Mouse (Mus musculus) 416B (cell line): ENCODE data around the gene Rptor.

ENCODE experiments used
- DNase-seq: peaks from one replicate; pipeline ENCODE4 v3.0.0; 2011; ENCODE audit warnings: low read depth

Gene Rptor

DNA sequence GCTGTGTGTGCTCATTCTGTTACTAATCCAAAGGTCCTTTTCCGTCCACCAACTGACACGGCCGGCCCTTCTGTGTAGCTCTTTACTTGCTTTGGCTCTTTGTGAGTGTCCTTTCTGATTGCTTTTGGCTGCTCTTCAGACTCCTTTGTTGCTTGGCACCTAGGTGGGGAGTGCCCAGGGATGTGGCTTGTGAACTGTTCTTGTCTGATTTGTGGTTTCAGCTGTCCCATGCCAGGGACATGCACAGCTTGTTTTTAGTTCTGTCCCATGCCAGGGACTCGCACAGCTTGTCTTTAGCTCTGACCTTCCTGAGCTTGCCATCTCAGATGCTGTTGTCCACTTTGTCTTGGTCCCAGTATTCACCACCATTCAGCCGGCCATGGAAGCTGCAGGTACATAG lies 4.8 kb downstream of the Rptor start:
- DNase-seq: no peak

DNA sequence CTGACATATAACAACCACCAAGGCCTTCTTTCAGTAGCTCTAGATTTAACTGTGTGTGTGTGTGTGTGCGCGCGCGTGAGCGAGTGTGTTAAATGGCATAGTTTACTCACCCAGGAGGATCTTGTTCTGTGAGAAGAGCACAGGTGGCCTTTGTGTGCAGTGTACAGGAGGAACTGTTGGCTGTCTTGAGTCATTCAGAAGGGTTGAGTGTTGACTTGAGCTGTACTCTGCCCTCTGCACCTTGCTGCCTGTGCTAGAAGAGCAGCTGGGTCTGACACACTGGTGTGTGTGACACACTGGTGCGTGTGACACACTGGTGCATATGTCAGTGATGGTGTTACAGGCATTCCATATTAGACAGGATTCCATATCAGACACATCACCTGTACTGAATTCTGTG lies 8.8 kb downstream of the Rptor start:
- no peak for DNase-seq

DNA sequence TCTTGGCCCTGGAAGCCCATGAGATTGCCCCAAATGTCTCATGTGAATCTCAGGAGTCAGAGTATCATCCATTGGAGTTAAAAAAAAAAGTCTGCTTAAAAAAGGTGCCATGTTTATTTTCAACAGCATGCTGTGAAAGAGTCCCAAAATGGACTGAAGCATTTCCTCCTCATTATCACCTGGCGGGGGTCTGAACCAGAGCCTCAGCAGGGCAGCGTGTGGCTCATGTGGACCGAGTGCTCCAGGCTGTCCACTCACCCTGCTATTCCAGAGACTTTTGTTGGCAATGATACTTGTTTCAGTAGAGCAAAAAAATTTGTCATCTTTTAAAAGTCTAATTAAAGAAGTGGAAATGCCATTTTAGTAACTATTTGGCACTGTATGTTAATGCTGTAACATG lies 9.5 kb downstream of the Rptor start:
- DNase-seq: no peak

DNA sequence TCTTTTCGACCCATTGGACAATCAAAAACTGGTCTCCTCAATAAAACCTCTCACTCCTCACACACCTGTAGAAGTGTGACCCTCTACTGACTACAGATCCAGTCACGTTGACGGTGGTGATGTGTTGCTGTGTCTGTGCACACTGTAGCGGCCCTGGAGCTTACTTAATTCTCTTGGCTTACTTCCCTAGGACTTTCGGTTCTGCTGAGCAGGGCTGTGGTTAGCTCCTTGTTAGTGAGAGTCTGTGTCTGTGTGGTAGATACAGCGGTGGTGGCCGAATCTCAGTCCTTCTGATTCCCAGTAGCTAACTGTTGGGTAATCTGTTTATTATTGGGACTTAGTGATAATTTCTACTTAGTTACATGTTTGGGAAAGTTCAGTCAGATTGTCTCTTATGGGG lies 12.4 kb downstream of the Rptor start:
- peak; percentile 33 for DNase-seq

- DNase-seq: peak; percentile 78
These were observed 16.1 kb downstream of the Rptor start for GRCm38 (mm10) chr11:119618763-119619162.

DNA sequence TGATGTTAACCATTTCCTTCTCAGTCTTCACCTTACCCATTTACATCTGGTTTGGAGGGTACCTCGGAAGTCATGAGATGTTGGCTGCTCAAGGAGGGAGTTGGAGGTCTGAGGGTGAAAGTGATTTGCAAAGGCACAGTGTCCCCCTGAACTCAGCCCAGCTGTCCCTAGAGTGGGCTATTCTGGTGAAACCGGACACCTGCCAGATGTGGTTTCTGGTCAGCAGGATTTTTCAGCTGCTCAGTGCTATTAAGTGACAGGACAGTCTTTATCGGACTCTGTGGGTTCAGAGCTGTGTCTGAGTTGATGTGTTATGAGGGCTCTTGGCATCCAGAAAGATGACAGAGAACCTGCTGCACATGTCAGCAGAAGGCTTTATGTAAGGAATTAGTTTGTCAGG lies 18.6 kb downstream of the Rptor start:
- DNase-seq: no peak

DNA sequence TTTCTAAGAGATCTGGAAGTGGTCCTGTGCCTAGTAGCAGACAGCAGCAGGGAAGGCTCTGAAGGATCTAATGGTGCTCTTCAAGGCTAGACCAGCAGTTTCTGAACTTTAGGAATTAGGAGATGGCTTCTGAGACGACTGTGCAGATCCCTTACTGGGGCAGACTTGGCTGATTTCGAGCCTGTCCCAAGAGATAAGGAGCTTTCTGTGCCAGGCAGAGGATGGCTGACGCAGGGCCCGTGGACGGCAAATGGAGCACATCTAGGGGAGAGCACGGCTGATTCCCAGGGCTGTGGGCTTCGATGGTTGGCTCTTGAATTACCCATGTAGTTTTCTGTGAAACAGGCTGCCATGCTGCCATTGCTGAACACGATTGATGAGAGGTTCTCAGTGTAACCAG lies 21.1 kb downstream of the Rptor start:
- no peak for DNase-seq

DNA sequence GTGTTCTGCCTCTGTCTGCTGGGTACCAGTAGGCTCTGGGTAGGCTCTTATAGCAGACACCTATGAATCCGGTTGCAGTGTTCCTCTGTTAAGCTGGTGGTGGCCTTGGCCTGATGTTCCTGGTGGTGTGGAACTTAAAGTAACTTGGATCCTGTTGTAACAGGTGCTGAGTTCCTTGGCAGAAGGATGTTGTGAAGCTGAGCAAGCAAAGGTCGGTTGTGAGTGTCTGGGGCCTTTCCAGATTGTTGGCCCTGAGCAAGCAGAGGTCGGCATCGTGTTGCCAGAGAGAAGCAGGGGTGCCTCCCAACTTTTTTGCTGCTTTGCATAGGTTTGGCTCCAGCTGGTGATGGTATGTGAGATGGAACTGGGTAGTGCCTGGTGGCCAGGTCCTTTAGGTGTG lies 21.7 kb downstream of the Rptor start:
- DNase-seq: no peak

GRCm38 (mm10) chr11:119624955-119625354 lies 22.2 kb downstream of the Rptor start:
- no peak for DNase-seq

GRCm38 (mm10) chr11:119625476-119625875 lies 22.8 kb downstream of the Rptor start:
- no peak for DNase-seq

DNA sequence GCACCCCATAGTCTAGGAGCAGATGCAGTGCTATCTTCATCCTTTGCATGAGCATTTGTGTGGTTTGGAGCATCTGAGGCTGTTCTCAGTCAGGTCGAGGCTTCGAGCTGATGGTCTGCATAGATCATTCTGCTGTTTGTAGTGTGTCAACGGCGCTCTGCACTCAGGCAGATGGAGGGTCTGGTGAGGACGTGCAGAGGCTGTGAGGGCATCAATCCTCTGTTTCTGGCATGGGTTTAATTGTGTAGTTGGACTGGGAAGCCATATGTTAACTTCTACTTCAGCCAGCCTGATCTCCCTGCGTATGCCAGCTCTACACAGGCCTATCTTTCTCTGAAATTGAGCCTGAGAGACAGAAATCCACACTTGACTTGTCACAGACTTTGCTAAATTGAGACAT lies 23.2 kb downstream of the Rptor start:
- no peak for DNase-seq

- DNase-seq: no peak
These were observed 24.5 kb downstream of the Rptor start for GRCm38 (mm10) chr11:119627243-119627642.

DNA sequence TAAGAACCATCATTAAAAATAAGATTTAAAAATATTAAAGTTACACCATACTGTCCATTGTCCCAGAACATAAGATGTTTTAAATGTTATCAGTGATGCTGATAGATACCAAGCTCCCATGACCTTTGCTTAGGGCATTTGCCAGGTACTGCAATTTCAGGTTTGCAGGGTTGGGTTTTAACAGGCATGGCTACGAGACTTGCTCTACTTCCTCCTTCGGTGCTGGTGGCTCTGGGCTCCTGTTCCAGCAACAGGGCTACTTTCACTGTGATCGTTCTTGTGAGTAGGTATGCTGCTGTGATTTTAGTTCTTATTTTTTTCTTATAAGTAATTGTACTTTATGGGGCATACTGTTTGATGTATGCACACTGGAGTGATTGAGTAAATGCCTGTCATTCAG lies 26.4 kb downstream of the Rptor start:
- no peak for DNase-seq

GRCm38 (mm10) chr11:119630329-119630728 lies 27.6 kb downstream of the Rptor start:
- DNase-seq: no peak

DNA sequence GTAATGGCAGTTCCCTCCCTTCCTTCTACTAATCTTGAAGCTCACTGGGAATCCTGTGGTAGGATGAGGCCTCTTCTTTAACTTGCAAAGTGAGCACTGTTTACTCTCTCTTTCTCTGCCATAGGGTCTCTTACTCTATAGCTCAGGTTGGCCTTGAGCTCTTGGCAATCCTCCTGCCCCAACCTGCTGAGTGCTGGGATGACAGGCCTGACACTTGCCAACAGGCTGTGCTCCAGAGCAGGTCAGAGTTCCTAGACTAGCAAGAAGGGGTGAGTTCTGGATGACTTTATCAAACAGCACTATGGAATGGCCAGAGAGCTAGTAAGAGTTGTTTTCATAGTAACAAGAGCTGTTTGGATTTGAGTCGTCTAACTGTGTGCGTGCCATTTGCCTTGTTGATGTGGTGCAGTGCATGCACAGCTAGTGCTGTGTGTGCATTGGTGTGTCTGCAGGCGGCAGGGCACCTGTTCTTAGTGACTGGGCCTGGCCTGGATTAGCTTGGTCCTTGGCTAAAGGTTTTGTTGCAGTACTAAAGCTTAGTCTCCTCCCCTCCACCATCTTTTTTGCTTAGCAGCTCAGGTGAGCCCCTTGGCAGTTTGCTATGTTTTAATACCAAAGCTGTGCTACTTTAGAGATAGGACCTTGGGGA lies 28.6 kb downstream of the Rptor start:
- no peak for DNase-seq

DNA sequence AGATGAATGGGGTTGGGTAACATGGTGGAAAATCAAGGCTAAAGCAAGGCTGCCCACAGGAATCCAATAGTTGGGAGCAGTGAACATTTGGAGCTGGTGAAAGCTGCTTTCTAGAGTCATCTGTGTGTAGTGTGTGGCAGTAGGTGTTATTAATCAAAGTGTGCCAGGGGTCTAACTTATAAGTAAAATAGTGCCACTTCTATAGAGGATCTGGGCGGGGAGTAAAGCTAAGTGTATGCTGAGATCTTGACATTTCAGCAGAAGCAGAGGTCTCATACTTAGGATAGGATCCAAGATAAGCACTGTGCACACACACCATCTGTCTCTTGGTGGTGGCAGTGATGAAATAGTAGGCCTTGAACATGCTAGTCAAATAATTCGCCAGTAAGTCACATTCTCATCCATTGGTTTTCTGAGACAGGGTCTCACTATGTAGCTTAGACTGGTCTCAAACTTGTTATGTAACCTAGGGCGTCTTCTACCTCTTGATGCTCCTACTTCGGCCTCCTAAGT lies 33.7 kb downstream of the Rptor start:
- DNase-seq: no peak

DNA sequence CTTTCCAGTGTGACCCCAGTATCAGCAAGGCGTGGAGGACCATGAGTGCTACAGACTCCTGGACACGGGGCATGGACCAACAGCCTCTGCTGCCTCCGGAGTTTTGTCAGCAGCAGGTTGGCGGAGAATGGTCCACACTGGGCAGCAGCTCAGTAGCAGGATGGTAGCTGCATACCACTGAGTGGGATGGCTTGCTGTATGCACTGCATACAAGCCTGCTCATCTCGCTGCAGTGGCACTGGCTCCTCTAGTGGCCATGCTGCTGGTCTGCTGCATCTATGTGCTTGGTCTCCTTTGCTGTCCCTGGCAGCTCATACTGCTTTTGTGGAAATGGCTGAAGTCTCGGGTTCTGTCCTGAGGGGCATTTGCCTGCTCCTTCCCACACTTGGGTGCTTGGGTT lies 34.8 kb downstream of the Rptor start:
- no peak for DNase-seq

- DNase-seq: no peak
These were observed 37.8 kb downstream of the Rptor start for GRCm38 (mm10) chr11:119640491-119640890.

- no peak for DNase-seq
These were observed 39.2 kb downstream of the Rptor start for GRCm38 (mm10) chr11:119641831-119642381.

- peak; percentile 47 for DNase-seq
These were observed 40.6 kb downstream of the Rptor start for GRCm38 (mm10) chr11:119643347-119643746.

DNA sequence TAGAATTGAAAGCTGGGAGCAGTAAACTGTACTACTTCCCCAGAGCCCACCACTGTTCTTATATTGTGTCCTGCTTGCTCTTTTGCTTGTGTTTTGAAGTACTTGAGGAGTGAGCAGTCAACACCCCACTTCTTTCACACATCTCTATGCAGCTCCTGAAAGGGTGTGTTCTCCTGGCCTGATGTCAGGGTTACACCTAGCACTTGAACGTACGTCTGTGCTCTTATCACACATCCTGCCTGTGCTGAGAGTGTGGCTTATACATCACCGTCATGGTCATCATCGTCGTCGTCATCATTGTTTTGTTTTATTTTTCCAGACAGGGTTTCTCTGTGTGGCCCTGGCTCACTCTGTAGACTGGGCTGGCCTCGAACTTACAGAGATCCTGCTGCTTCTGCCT lies 41.4 kb downstream of the Rptor start:
- no peak for DNase-seq

DNA sequence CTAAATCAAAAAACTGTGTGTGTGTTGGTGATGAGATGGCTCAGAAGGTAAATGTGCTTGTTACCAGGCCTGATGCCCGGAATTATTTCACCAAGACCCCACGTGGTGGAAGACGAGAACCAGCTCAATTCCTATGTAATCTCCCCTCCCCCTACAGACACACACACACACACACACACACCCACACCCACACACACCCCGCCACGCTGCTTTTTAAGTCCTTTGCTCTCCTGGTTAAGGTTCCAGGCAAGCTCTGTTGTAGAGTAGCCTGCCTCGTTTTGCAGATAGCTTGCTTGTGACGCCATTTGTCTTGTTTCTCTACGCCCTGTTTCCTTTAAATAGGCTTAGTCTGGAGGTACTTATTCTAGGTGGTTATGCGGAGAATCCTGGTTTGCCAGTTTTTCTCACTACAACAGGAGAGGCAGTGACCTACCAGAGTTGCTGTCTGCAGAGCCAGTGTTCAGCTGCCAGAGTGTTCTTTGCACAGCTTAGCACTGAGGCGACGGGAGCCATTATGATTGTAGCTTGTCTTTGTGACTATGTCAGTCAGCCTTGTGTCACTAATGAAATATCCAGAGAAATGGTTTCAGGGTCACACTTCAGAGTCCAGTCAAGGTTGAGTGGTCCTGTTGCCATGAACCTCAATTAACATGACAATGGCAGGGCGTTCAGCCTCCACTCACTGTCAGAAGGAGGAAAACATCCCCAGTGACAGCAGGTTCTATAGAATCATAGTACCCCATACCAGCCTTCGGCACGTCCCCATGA lies 42.1 kb downstream of the Rptor start:
- no peak for DNase-seq

DNA sequence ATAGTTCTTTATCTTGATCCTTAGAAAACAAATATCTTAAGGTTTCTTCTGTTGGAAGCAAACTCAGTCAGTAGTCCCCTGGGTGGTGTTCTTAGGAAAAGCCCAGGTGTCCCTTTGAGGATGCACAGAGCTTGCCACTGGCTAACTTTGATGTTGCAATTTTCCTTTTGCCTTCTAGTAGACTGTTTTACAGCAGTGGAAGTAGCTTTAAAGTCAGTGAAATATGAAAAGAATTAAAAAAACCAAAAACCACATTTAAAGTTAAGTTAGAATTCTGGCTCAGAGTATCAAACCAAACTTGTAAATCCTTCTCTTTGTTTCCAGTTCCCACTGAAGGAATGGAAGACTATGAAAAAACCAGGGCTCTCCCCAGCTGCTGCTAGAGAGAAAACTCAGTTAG lies 47.8 kb downstream of the Rptor start:
- DNase-seq: no peak
